Mouse (Mus musculus) right cerebral cortex, adult 2 months (tissue): ENCODE measurements at regions not wholly inside any gene's neighbourhood (a gene's known extent, or its start where the extent isn't known, plus 50 kb on each side); places are given as distances from the start of the nearest gene placed in this dataset.

Experiments used
- DNase-seq, 2 experiments: peaks; one replicate each; pipeline ENCODE4 v3.0.0; 2021 to 2022; ENCODE audit warnings: low spot score in 2 of 2

GRCm38 (mm10) chrX:70261360-70261759 is 103.5 kb downstream of the Ids start:
- no peak for DNase-seq

- no peak for DNase-seq
Measured at GRCm38 (mm10) chrX:70216011-70216410, 148.9 kb downstream of the Ids start.

GRCm38 (mm10) chrX:70184427-70185090 is 180.3 kb downstream of the Ids start:
- no peak for DNase-seq

GRCm38 (mm10) chrX:70169737-70170136 is 195.1 kb downstream of the Ids start:
- DNase-seq = no peak

- peak; percentile 15 to 47 for DNase-seq
Measured at GRCm38 (mm10) chrX:70161011-70161410, 203.9 kb downstream of the Ids start.
